Mouse (Mus musculus): Measurements from ENCODE around the gene Ppip5k1.

Gene Ppip5k1

DNA sequence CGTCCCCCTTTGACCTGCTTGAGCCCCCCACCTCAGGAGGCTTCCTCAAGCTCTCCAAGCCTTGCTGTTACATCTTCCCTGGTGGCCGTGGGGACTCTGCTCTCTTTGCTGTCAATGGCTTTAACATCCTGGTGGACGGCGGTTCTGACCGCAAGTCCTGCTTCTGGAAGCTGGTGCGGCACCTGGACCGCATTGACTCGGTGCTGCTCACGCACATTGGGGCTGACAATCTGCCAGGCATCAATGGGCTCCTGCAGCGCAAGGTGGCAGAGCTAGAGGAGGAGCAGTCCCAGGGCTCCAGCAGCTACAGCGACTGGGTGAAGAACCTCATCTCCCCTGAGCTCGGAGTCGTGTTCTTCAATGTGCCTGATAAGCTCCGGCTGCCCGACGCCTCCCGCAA is 55.7 kb downstream of the Ppip5k1 start:
- DNase-seq (ENCODE audit: extremely low read depth, low read depth): no peak

DNA sequence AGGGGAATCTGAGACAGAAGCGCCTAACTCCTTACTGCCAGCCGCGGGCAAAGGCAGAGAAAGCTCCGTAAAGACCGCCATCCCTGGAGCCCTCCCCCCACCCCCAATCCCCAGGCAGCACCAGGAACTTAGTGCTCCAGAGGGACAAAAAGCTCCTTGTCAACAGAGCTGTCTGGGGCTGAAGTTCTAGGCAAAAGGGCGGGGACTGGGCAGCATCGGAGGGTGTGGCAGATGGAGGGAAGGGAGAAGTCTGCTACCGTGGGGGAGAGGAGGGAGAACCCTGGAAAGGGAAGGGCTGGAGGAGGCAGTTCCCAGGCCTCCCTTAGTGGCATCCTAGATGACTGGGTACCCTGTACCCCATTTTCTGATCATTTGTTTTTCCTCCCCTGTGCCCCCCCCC is 57.1 kb downstream of the Ppip5k1 start:
- no peak for DNase-seq (ENCODE audit: extremely low read depth, low read depth)

DNA sequence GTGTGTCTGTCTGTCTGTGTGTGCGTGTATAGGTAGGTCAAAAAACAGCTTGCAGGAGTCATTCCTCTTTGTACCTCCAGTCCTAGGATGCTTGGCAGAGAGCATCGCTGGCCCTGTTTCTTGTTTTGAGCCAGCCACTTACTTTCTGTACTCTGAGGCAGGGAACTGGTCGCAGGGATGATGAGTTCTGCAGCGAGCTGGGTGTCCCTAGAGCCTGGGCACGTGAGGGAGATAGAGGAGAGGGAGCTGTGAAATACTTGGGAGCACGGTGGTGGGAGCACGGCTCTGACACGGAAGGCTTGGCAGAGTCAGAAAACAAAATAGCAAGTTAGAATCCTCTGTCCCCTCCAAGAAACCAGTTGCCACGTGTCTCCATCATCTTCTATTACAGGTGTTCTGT is 57.5 kb downstream of the Ppip5k1 start:
- DNase-seq (ENCODE audit: extremely low read depth, low read depth): no peak

DNA sequence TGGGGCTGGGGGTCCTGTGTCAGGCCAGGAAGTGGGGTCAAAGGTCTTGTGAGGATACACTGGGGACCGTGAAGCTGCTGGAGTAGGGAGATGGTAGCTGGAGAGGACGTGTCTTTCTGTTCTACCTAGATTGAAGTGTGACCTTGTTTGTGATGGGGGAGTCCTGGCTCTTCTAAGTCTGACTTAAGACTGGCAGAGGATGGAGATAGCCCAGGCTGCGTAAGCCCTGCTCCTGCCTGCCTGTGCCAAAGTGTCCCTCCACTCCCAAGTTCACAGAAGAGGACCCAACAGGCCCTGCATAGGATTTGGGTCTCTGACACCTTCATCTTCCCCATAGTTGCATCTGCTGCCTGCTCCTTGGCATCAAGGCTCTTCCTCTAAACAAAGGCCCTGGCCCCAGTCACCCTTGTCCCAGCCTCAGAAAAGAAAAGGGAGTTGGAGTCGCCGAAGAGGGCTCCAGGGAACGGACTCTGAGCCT is 58.4 kb downstream of the Ppip5k1 start:
- DNase-seq (ENCODE audit: extremely low read depth, low read depth): no peak

DNA sequence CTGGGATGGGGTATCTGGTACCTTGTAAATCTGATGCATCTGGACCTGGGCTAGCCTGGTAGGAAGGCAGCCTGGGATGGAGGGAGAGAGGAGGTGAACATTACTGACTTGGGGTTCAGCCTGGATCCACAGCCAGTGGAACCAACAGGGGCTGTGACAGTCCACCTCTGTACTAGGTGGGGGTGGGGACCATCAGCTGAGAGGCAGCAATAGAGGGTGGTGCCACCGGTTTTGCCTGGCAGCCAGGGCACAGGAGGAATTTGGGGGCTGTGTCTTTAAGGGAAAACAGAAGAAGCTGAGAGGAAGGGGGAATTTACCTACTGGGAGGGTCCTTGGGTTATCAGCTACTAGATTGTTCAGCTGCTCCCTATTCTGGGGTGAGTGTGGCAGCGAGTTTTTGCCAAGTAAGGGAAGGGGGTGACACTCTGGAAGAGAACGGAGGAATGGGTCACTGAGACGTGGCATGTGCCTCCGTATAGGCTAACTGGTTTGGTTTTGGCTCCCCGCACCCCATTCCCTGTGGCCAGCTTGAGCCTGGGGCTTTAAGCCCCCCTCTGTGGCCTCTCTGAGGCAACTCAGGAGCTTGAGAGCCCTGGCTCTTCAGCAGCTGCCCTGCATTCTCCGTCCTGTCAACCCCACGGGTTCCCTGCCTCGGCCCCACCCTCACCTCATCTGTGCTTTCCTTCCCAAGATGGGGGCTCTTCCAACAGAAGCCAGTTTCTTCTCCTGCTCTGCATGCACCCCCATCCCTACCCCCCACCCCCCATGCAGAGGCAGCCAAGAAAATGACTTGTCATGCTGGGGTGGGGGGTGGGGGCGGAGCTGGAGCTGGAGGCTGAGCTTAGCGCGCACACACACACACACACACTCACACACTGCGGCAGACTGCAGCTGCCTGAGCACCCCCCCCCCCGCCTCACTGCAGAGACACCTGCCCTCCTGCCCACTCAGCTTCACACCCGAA is 59.3 kb downstream of the Ppip5k1 start:
- peak; percentile 38 for DNase-seq (ENCODE audit: extremely low read depth, low read depth)

DNA sequence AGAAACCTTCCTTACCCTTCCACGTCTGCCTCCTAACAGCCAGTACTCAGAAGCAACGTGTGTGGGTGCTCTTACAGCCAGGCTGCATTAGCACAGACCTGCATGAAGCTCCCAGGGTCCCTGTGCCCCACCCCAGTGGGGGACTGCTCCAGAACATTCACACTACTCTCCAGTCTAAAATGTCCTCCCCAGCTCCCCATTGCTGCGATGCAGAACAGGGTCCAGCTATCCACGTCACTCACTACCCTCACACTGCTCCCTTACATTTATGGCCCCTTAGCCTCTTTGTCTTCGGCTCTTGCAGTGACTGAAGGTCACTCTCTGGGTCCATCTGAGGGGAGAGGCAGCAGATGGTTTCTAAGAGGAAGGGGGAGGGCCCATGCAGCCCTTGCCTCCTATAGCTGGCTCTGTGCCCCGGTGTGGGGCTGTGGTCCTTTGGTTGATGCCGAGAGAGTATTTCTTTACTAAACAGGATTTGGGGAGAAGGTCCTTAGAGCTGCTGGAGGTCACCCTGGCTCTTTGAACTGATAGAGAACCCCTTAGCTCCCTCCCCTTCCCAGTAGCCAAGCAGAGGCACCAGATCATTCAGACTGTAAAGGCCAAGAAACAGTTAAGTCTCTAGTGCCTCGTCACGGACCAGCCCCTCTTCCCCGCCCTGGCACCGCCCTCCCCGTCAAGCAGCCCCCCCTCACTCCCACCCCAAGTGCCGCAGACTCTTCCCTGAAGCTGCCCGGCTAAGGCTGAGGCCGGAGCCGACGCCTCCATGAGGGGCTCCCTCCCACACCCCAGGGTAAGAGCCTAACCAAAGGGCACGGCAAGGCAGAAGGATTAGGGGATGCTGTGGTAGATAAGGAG is 60.2 kb downstream of the Ppip5k1 start:
- peak; percentile 39 for DNase-seq (ENCODE audit: extremely low read depth, low read depth)

DNA sequence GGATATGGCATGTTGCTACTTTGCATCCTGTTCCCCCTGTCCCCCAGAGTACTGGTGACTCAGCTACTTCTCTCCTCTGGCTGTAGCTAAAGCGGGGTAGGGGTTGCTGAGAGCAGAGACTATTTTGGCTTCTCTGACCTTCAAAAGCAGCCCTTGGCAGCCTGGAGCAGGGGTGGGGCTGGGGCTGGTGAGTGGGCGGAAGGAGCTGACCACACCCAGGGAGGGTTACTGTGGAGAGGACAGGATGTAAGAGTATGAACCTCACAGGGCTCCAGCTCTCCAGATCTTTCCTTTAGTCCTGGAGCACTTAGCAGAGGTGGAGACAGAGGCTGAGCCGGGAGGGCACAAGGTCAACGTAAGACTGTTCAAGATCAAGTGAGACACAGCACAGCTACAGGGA is 61.0 kb downstream of the Ppip5k1 start:
- DNase-seq (ENCODE audit: extremely low read depth, low read depth): no peak

DNA sequence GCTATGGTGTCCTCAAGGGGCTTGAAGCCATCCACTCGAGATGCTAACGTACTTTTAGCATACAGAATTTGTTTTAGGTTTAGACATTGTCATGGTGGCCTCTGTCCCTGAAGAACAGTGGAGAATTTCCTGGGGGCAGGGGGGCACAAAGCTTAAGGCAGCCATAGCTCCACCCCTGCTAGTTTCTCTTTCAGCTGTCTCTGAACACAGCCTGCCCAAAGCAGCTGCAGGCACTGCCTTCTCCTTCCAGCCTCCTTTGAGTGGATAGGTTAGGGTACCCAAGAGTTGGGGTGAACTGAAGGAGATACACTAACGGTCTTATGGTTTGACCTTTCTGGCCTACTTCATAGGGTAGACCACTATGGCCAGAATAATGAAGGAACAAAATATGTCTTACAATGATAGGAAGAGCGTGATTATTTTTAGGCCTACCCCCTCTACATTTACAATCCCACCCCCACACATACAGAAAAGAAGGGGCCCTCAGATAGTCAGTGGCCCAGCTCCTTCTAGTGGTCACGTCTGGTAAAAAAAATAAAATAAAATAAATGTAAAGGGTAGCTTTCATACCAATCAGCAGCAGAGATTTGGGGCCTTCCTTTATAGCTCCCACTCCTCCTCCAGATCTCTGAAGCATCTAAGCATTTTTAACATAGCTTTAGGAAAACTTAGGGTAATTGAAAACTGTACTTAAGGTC is 62.7 kb downstream of the Ppip5k1 start:
- DNase-seq (ENCODE audit: extremely low read depth, low read depth): no peak

DNA sequence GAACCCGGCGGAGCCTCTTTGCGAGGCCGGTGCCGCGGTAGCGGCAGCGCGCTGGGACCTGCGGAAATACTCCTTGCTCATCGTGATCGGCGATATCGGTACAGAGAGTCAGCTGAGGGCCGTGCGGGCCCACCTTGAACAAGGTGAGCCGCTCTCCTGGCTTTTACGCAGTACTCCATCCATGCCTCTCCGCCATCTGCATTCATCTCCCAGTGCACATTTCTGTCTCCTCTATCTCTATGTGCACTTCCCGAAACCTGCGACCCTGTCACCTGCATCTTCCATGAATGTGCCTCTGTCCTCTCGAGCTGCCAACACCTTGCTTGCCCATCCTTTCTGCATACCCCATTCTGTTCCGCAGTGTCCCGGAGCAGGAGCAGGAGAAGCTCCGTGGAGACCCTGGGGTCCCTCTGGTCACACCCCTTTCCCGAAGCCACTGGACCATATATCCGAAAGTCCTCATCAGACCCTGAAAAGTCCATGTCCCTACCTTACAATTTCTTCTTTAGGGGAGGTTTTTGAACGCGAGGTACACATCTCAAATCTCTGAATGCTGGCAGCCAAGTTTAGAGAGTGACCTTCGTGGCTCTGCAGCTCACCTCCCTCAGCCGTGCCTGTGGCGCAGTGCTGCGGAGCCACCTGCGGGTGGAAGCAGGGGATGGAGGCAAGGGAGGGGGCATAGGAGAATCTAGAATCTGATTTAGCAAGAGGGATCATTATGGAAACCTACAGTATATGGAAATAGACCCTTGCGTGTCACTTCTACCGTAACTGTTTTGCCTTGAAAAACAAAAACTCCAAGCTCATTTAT is 65.3 kb downstream of the Ppip5k1 start:
- DNase-seq (ENCODE audit: extremely low read depth, low read depth): no peak

DNA sequence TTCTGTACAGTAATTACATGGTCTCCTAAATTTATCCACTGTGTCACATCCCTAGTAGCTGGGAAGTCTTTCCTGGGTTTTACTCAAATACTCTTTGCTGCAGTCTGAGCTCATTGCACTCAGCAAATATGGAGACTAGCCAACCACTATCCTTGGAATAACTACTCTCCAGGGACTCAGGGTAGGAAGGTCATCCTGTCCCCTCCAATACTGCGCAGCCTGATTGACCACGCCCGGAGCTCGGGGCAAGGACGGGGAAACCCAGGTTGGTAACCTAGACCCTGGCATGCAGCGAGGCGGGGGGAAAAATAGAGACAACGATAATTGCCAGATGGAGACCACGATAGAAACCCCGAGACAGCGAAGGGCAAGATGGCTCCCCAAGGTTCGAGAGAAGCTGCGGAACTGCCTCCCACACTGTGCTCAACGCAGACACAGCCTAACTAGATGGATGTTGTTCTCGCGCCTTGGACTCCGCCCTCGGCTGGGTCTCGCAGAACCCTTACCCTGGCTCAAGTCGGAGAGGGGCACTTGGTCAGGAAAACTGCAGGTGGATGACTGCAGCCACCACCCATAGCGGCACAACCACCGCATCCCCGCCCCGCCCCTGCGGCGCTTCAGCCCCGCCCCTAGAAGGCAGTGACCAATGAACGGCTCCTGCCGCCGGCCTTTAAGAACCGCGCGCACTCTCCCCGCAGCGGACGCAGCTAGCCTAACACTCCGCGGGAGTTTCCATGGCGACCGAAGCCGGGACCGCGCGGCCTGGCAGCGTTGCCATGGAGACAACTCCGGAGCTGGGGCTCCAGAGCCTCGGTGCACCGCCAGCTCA is 66.1 kb downstream of the Ppip5k1 start, which contains the start of gene Map1a:
TSS of gene Map1a (plus strand) at position 700 of the 829 bp plus-strand sequence.
- peak; percentile 78 for DNase-seq (ENCODE audit: extremely low read depth, low read depth)

DNA sequence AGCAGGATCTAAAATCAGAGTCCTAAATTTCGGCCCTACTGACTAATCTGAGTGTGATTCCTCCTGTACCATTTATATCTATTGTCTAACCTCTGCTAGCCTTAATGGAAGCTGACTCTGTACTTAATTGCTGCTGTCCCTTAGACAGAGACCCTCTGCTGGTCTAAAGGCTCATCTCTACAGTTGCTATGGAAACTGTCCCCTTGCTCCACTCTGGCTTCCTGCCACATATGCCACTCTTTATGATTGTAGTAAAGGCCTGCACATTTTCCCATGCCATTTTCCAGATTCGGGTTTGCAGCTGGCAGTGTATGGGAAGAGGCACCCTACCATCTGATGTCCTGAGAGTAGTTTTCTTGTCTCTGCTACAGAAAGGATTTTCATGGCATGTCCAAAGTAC is 67.3 kb downstream of the Ppip5k1 start:
- DNase-seq (ENCODE audit: extremely low read depth, low read depth): no peak

DNA sequence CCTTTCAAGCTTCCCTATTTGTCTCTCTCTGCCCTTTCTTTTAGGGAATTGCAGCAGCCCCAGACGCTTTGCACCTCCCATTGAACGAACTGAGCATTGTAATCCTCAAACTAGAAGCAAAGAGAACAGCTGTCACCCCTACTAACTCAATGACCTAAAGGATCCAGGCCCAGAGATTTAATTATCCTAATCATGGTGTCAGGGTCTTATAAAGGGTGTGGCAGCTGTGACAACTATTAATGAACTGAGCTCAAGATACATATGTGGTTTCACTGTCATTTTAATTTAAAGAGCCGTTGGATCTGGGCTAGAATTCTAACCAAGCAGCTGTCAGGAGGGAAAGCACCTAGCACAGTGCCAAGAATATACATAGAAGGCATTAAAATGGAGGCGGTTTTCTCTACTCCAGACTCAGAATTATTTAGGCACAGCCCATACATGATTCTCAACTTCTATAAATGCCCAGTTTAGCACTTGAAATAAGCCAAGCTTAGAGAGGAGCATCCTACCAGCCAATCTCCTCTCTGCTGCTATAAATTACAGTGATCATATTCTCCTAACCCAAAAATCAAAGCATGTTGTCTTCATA is 83.2 kb downstream of the Ppip5k1 start:
- no peak for DNase-seq (ENCODE audit: extremely low read depth, low read depth)

DNA sequence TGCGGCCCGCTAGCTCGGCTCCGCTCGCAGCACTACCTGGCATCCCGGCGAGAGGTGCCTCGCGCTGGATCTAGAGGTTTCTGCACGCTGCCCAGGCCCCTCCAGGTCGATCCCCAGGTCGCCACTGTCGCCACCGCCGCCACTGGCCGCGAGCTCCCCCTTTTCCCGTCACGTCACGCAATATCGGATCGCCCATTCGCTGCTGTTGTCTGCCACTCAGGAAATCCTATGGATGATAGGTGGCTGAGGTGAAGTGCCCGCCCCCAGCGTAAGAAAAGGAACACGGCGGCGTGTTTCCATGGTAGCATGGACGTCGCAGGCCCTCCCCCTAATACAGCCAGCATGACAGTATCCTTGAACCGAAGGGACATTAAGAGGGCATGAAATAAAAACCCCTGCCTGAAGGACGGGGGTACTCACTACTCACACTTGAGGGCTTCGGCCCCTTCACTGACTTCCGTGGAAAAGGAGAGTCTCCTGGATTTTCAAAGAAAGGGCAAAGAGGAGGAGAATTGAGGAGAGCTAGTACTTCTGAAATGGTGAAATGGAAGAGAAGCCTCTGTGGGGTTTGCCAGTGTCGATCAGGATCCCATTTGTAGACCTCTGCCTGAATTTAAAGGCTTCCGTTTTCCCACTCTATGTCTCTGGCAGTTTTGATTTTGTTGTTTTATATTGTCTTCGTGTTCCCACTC is 83.8 kb downstream of the Ppip5k1 start, which contains the start of gene Trp53bp1:
TSS of gene Trp53bp1 (minus strand) at position 172 of the 692 bp plus-strand sequence.
- DNase-seq (ENCODE audit: extremely low read depth, low read depth): peak; percentile 87

DNA sequence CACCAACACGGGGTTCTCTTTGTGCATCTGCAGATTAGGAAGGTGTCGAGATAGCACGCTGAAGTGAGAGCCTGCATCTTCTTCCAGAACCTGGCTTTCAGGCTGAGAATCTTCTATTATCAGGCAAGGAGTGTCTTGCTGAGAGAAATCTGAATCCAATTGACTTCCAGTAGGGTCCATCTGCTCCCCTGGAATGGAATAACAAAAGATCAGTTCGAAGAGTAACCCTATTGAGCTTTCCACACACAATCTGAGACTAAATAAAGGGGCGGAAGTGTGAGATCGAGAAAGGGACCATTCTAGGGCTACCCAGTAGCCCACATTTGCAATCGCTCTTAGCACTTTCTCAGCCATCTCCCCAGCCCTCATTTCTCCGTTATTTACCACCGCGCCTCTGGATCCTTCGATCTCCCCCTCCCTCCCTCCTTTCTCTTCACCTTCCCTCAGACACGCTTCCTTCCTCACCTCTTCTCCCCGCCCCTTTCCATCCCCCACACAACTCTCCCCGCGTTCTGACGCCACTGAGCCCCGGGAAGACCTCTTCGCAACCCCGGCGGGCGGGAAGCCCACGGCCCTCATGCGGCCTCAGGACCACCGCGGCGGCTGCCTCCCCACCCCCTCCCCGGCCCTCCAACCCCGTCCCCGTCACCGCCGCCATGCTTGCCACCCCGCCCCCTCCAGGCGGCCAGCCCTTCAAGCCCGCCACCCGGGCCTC is 84.5 kb downstream of the Ppip5k1 start:
- no peak for DNase-seq (ENCODE audit: extremely low read depth, low read depth)

DNA sequence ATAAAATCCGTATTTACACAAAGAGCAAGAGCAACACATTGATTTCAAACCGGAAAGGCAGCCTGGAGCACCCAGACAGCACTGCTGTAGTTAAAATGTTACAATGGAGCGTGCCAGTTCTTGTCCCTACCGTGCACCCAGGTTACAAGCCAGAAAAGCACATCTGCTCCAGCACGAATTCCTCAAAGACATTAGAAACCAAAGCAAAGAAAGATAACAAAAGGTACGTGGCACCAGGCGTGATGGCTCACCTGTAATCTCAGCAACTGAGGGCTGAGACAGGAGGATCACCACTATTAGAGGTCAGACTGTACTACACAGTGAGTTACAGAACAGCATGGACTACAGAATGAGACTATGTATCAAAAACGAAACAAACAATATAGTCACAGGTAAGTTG is 86.8 kb downstream of the Ppip5k1 start:
- no peak for DNase-seq (ENCODE audit: extremely low read depth, low read depth)

Measured in MEL-GATA-1-ER (cell line).